Mouse (Mus musculus): ENCODE results near the gene Vapb.

Gene Vapb

GRCm38 (mm10) chr2:173791904-173792757 lies 54.8 kb downstream of the Vapb start:
- DNase-seq (ENCODE audit: low spot score in 2 of 2), result peak in 1 of 2 experiments; percentile 55

- DNase-seq (ENCODE audit: low spot score in 2 of 2), result peak in 1 of 2 experiments; percentile 59
Observed at GRCm38 (mm10) chr2:173794018-173794417, 56.7 kb downstream of the Vapb start.

- DNase-seq (ENCODE audit: low spot score in 2 of 2), result peak in 1 of 2 experiments; percentile 61
Observed at GRCm38 (mm10) chr2:173794531-173795510, 57.5 kb downstream of the Vapb start.

- peak in 1 of 2 experiments; percentile 50 for DNase-seq (ENCODE audit: low spot score in 2 of 2)
Observed at GRCm38 (mm10) chr2:173795801-173796673, 58.7 kb downstream of the Vapb start.

GRCm38 (mm10) chr2:173796674-173796963 lies 59.3 kb downstream of the Vapb start:
- DNase-seq (ENCODE audit: low spot score in 2 of 2), result peak in 1 of 2 experiments; percentile 46

- DNase-seq (ENCODE audit: low spot score in 2 of 2), result peak in 1 of 2 experiments; percentile 49
Observed at GRCm38 (mm10) chr2:173799513-173799912, 62.2 kb downstream of the Vapb start.

- DNase-seq (ENCODE audit: low spot score in 2 of 2), result no peak
Observed at GRCm38 (mm10) chr2:173800566-173800965, 63.3 kb downstream of the Vapb start.

GRCm38 (mm10) chr2:173801405-173801876 lies 64.1 kb downstream of the Vapb start:
- DNase-seq (ENCODE audit: low spot score in 2 of 2), result no peak

GRCm38 (mm10) chr2:173802176-173802575 lies 64.9 kb downstream of the Vapb start:
- DNase-seq (ENCODE audit: low spot score in 2 of 2), result no peak

GRCm38 (mm10) chr2:173802956-173803355 lies 65.6 kb downstream of the Vapb start:
- DNase-seq (ENCODE audit: low spot score in 2 of 2), result no peak

- DNase-seq (ENCODE audit: low spot score in 2 of 2), result no peak
Observed at GRCm38 (mm10) chr2:173803827-173804226, 66.5 kb downstream of the Vapb start.

- no peak for DNase-seq (ENCODE audit: low spot score in 2 of 2)
Observed at GRCm38 (mm10) chr2:173806621-173807020, 69.3 kb downstream of the Vapb start.

GRCm38 (mm10) chr2:173808942-173809341 lies 71.6 kb downstream of the Vapb start:
- no peak for DNase-seq (ENCODE audit: low spot score in 2 of 2)

- DNase-seq (ENCODE audit: low spot score in 2 of 2), result no peak
Observed at GRCm38 (mm10) chr2:173810036-173810850, 72.9 kb downstream of the Vapb start.

- DNase-seq (ENCODE audit: low spot score in 2 of 2), result no peak
Observed at GRCm38 (mm10) chr2:173810851-173811130, 73.5 kb downstream of the Vapb start.

- no peak for DNase-seq (ENCODE audit: low spot score in 2 of 2)
Observed at GRCm38 (mm10) chr2:173811850-173812249, 74.5 kb downstream of the Vapb start.

- DNase-seq (ENCODE audit: low spot score in 2 of 2), result no peak
Observed at GRCm38 (mm10) chr2:173813071-173813470, 75.8 kb downstream of the Vapb start.

GRCm38 (mm10) chr2:173826287-173826686 lies 89.0 kb downstream of the Vapb start:
- no peak for DNase-seq (ENCODE audit: low spot score in 2 of 2)

GRCm38 (mm10) chr2:173827228-173827627 lies 89.9 kb downstream of the Vapb start:
- DNase-seq (ENCODE audit: low spot score in 2 of 2), result peak in 1 of 2 experiments; percentile 51

- no peak for DNase-seq (ENCODE audit: low spot score in 2 of 2)
Observed at GRCm38 (mm10) chr2:173828134-173828533, 90.8 kb downstream of the Vapb start.

All from spleen, postnatal 4 days (tissue).